Mouse (Mus musculus) myocyte (in vitro differentiated cells): ENCODE results near the gene Sfi1. TPM values are rescaled to one million over a fixed set of nuclear protein-coding genes. Genes with fewer than 3 reads are reported as not detected.
"Not testable (repeated sequence)": the region's sequence is repeated elsewhere in the genome, so short reads cannot be mapped to it uniquely, and the experiment has no call there.

Experiments used
- H3K27me3 ChIP-seq: one replicate; pipeline ENCODE4 v1.6.1; 2011; ENCODE audit not compliant: control insufficient read depth, insufficient read depth, insufficient read length
- H3K36me3 ChIP-seq: one replicate; pipeline ENCODE4 v1.6.1; 2011; ENCODE audit not compliant: control insufficient read depth, insufficient read depth
- H3K4me2 ChIP-seq: one replicate; pipeline ENCODE4 v1.6.1; 2011; ENCODE audit warnings: low read depth, control low read depth
- H3K4me3 ChIP-seq: one replicate; pipeline ENCODE4 v1.5.1; 2011; ENCODE audit warnings: mild to moderate bottlenecking, control low read depth, moderate library complexity
- H3K79me2 ChIP-seq: one replicate; pipeline ENCODE4 v1.6.1; 2011; ENCODE audit not compliant: control insufficient read depth, insufficient read depth
- H3ac ChIP-seq: one replicate; pipeline ENCODE4 v1.6.1; 2011; ENCODE audit not compliant: control insufficient read depth, insufficient read length
- MYOD1 ChIP-seq, 3 experiments: IDR thresholded peaks; one replicate each; pipeline ENCODE4 v1.6.1; 2011; ENCODE audit warnings: control low read depth in 2 of 3, low read depth in 2 of 3, mild to moderate bottlenecking in 2 of 3, moderate library complexity in 1 of 3; ENCODE audit not compliant: insufficient read length in 2 of 3, control insufficient read depth in 1 of 3
- MYOG ChIP-seq, 3 experiments: IDR thresholded peaks; one replicate each; pipeline ENCODE4 v1.6.1; 2011; ENCODE audit warnings: control low read depth in 2 of 3, low read depth in 2 of 3, mild to moderate bottlenecking in 2 of 3; ENCODE audit not compliant: insufficient read length in 2 of 3, control insufficient read depth in 1 of 3, insufficient read depth in 1 of 3
- TCF12 ChIP-seq: IDR thresholded peaks from one replicate; pipeline ENCODE4 v1.6.1; 2011; ENCODE audit warnings: mild to moderate bottlenecking, control low read depth; ENCODE audit not compliant: poor library complexity, insufficient read depth, severe bottlenecking
- TCF3 ChIP-seq: IDR thresholded peaks from one replicate; pipeline ENCODE4 v1.6.1; 2011; ENCODE audit warnings: low read depth, control low read depth; ENCODE audit not compliant: insufficient read length
- polyA plus RNA-seq: library from polyadenylated mRNA; unstranded; fragments of >200 nt; fragmentation: generic; extraction: Trizol; gene quantifications from one replicate; pipeline ENCODE4 v1.2.1, GENCODE M21; 2012; ENCODE audit warnings: missing spikeins

Gene Sfi1
- polyA plus RNA-seq, 1 experiment = 6.2 TPM

DNA sequence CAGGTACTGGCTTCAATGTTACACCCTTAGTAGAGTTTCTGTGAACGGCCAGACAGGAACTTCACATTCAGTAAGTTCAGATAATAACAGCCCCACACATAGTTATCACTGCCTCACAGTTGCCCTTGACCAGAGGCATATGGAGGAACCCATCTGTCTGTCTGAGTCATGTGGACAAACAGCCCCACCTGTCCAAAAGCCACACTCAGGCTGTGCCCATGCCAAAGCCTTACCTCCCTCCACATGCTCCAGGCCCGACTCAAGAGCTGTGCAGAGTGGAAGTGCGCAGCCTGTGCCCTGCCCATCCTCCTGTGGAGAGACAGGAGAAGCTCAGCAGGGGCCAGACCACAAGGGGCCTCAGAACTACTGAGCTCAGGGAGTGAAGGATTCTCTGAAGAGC, 49.3 kb downstream of the Sfi1 start:
- peak; percentile 40 for TF ChIP-seq TCF3
- peak; percentile 50 for TF ChIP-seq TCF12
- TF ChIP-seq MYOD1 (IDR thresholded peaks at IDR 0.05; ENCODE audit: control insufficient read depth in 1 of 3, insufficient read length in 2 of 3, low read depth in 2 of 3) = peak; percentile 12 to 78 (median 68)
- peak; percentile 52 to 90 (median 70) for TF ChIP-seq MYOG (IDR thresholded peaks at IDR 0.05; ENCODE audit: control insufficient read depth in 1 of 3, insufficient read depth in 1 of 3, insufficient read length in 2 of 3, low read depth in 2 of 3)
- H3K27me3 ChIP-seq = not testable (repeated sequence)

DNA sequence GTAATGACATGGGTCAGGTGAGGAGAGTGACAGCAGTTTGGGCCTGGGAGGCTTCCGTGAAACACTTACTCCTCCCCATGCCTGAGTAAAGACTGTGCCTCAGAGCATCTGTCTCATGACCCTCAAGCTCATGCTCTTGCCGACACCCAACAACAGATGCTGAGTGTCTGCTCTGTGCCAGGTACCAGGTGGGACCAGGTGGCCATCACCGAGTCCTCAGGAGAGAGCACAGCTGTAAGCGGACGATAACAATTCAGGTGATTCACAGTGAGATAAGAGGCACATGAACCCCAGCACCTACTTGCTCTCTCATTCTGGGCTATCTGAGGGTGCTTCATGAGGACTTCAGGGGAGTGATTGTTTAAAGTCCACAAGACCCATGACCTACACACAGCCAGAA, 50.9 kb downstream of the Sfi1 start:
- not testable (repeated sequence) for H3K79me2 ChIP-seq, H3K4me2 ChIP-seq, H3K36me3 ChIP-seq, H3K4me3 ChIP-seq, H3K27me3 ChIP-seq, H3ac ChIP-seq

More for the DNA sequence above, 49.3 kb downstream of the Sfi1 start:
- H3K36me3 ChIP-seq, H3K4me2 ChIP-seq, H3K79me2 ChIP-seq, H3K4me3 ChIP-seq, H3ac ChIP-seq: not testable (repeated sequence)

DNA sequence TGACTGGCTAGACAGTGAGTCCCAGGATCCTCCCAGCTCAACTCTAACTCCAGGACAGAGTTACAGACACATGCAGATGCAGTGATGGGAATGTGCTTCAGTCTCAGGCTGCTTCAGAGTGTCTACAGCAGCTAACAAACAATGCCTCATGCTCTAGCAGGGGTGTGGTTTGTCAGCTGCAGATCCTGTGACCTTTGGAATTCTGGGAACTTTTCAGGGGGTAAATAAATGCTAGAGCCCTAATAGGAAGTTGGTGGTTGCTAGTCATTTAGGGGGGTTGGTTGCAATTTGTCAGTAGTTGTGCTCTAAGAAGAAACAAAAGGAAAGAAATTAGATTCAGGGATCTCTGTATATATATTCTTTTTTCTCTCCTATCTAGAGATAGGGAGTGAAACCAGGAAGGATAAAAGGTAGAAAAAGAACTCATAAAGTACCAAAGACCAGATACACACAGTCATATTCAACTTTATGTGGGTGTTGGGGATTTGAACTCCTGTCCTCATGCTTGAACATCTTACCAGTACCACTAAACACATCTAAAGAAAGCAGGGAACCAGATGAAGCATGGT, 52.2 kb downstream of the Sfi1 start:
- not testable (repeated sequence) for H3K4me3 ChIP-seq, H3K36me3 ChIP-seq, H3ac ChIP-seq, H3K79me2 ChIP-seq, H3K4me2 ChIP-seq, H3K27me3 ChIP-seq

DNA sequence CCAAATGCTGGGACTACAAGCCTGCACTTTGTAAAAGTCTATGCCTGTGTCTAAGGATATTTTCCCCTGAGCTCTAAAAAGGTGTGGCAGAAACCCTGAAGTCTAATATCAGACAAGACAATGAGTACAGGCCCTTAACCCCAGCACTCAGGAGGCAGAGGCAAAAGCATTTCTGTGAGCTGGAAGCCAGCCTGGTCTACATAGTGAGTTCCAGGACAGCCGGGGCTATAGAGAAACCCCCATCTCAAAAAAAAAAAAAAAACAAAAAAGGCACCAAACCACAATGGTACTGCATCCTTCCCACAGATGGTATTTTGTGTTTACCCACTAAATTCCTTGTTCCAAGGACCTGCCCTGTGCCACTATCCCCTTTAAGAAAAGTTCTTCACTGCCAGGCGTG, 54.9 kb downstream of the Sfi1 start:
- H3ac ChIP-seq, H3K79me2 ChIP-seq, H3K4me3 ChIP-seq, H3K27me3 ChIP-seq, H3K36me3 ChIP-seq, H3K4me2 ChIP-seq: not testable (repeated sequence)

DNA sequence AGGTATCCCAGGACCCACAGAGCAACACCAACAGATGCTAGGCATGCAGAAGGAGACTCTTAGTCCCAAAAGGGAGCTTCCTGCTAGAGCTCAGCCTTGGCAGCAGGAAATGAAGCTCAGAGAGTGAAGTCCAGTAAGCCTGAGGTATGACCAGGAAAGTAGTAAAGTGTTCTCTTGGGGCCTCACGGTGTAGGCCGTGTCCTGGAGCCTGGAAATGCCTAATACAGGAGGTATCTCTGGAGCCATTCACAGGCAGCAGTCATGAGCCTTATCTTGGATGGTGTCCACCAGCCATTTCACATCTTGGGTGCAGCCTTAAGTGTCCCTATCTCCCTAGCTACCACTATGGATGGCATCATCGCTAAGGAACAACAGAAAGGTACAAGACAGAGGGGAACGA, 56.0 kb downstream of the Sfi1 start:
- H3K79me2 ChIP-seq, H3K4me2 ChIP-seq, H3K36me3 ChIP-seq, H3ac ChIP-seq, H3K4me3 ChIP-seq, H3K27me3 ChIP-seq: not testable (repeated sequence)

DNA sequence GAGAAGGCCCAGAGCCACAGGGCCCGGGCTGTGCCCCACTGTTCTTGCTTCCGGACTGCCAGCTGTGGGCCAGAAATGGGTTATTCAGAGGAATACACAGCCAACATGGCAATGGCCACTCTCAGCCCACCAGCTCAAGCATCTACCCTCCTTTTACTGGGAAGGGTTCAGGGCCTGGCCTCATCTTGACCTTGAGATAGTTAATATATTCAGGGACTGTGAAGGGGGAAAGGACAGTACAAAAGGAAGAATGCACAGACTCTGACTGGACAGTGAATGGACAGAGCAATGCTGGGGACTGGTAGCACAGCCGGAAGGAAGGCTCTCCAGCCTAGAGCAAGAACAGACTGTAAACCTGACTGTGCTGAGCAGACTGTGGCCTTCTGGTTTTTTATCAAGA, 57.3 kb downstream of the Sfi1 start:
- not testable (repeated sequence) for H3ac ChIP-seq, H3K27me3 ChIP-seq, H3K79me2 ChIP-seq, H3K36me3 ChIP-seq, H3K4me3 ChIP-seq, H3K4me2 ChIP-seq

DNA sequence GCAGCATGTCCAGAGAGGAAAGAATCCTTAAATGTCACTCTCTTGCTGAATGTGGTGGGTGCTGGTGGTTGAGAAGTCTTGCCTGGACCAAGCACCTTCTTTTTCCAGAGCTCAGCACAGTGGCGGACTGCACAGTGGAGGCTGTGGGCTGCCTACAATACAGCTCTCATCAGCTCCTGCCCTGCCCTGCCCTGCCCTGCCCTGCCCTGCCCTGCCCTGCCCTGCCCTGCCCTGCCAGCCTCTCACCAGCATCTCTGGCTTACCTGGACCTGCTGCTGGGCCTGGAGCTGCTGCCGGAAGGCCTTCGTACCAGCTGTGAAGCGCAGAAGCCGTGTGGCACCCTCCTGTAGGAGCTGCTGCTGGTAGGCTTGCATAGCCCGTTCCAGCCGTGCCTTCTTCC, 57.9 kb downstream of the Sfi1 start:
- H3K36me3 ChIP-seq, H3K4me2 ChIP-seq, H3K4me3 ChIP-seq, H3ac ChIP-seq, H3K79me2 ChIP-seq, H3K27me3 ChIP-seq: not testable (repeated sequence)

DNA sequence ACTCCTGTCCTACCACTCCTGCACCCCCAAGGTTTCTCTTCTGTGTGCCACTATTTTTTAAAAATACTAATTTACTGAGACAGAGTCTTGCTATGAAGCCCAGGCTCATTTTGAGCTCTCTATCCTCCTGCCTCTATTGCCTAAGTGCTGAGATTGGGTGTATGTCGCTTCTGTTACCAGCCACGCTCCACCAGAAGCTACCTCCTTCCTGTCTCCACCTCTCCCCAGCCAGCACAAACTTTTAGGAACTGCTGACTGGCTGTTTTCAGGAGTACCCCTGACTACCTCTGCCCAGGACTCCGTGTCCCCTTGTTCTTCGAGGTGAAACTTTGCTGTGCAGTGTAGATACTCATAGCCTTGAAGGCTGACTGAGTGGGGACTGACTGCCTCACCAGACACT, 59.9 kb downstream of the Sfi1 start:
- H3K79me2 ChIP-seq, H3ac ChIP-seq, H3K4me3 ChIP-seq: not testable (repeated sequence)

DNA sequence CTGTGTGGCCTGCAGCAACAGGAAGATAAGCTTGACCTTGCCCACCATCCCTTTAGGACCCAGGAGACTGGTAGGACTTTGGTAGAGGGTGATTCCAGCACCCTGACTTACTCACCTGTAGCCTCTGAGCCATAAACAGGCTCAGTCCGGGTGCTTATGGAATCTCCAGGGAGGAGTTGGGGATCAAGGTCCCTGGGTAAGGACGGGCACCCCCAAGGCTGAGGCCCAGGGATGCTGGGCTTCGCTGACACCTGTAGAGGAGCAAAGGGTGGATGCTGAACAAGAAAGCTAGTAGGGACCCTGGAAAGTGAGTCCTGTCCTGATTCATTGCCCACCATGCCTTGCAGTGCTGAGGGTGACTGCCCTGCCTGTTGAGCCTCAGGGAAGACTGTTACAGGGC, 60.3 kb downstream of the Sfi1 start:
- H3K4me2 ChIP-seq, H3K4me3 ChIP-seq, H3ac ChIP-seq, H3K36me3 ChIP-seq, H3K79me2 ChIP-seq, H3K27me3 ChIP-seq: not testable (repeated sequence)

More for the DNA sequence above, 59.9 kb downstream of the Sfi1 start:
- not testable (repeated sequence) for H3K4me2 ChIP-seq, H3K36me3 ChIP-seq, H3K27me3 ChIP-seq

DNA sequence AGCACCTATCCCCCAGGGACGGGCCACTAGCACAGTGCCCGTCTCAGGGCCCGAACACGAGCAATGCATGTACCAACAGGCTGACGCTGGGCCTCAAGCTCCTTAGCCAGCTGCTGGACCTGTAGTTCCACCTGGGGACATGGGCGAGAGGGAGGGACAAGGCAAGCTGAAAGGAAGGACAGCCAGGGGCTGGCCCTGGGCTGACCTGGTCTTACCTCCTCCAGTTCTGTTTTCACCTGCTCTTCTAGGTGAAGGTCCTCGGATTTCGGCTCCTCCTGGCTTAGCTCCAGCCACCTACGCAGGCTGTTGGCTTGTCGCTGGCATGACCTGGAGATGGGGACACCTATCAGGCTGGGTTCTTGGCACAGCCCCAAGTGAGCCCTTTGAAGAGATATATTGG, 61.3 kb downstream of the Sfi1 start:
- H3K4me2 ChIP-seq, H3K79me2 ChIP-seq, H3ac ChIP-seq, H3K36me3 ChIP-seq, H3K27me3 ChIP-seq, H3K4me3 ChIP-seq: not testable (repeated sequence)

DNA sequence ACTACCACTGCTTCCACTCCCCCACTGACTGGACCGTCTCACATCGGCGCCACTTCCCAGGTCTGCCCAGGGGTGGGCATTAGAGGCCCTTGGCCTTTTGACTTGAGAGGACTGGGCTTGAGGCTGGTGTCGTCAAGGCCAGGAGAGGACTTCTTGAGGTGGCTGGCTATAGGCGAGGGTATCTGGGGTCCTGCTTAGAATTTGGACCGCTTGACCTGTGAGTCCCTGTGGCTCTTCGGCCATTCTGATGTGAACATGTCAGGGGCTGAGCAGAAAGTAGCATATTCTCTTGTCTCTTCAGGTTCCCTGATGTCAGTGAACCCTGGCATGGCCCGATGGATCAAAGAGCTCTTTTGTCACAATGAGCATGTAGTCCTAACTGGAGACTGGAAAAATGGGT, 63.4 kb downstream of the Sfi1 start:
- not testable (repeated sequence) for H3K79me2 ChIP-seq, H3K4me2 ChIP-seq, H3K4me3 ChIP-seq, H3K36me3 ChIP-seq, H3K27me3 ChIP-seq, H3ac ChIP-seq

DNA sequence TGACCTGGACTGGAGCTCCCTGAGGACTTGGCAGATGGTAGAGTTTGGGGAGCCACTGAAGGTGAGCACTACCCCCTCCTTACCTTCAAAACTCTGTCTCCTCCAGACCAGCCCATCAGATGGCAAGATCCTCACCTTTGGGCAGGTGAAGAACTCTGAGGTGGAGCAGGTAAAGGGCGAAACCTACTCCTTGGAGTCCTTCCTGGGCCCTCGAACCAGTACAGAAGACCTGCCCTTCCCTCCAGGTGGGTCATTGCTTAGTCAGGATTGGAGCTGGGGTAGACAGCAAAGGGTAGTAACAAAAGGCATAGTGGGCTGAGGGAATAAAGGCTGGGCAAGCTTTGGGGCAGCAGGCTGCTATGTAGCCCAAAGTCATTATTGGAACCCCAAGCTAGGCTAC, 64.0 kb downstream of the Sfi1 start:
- not testable (repeated sequence) for H3ac ChIP-seq, H3K27me3 ChIP-seq, H3K4me2 ChIP-seq, H3K79me2 ChIP-seq, H3K36me3 ChIP-seq, H3K4me3 ChIP-seq
